Mouse (Mus musculus): ENCODE measurements around the gene Clec2l.
"Not testable (repeated sequence)": the region's sequence is repeated elsewhere in the genome, so short reads cannot be mapped to it uniquely, and the experiment has no call there.

Clec2l gene

DNA sequence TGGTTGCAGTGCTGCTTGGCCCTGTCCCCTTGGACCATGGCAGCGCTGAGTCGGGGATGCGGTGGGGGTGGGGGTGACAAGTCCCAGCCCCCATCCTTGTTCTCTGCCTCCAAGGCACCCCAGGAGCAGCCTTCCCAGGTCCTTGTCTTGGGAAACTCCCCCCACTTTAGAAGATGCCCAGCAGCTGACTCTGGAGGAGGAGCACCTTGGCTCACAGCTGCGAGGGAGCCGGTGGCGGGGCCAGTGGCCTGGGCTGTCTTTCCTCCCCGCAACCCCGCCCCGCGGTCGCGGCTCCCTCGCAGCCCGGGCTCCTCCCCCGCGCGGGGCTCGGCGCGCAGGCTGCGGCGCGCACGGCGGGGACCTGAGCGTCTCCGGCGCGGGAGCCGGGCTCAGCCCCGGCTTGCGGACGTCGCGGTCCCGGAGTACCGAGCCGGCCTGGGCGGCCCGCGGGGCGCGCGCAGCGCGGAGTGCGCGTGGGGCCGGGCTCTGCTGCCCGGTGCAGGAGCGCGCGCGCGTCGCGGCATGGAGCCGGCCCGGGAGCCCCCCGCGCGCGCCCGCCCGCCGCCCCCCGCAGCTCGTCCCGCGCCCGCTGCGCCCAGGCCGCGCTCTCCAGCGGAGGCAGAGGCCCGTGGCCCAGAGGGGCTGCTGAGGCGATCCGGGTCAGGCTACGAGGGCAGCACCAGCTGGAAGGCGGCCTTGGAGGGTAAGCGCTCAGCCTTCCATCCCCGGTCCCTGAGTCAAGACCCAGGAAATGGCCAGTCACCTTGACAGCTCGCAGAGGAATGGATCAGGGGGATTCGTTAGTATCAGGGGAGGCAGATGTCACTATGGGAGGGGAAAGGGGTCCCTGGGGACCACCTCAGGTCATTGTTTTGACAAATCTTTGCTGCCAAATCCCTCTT, at the start of gene Clec2l:
Gene Clec2l (plus strand): TSS at position 356 of the 902 bp plus-strand sequence.
- peak; percentile 48 for DNase-seq (ENCODE audit: low spot score)

DNA sequence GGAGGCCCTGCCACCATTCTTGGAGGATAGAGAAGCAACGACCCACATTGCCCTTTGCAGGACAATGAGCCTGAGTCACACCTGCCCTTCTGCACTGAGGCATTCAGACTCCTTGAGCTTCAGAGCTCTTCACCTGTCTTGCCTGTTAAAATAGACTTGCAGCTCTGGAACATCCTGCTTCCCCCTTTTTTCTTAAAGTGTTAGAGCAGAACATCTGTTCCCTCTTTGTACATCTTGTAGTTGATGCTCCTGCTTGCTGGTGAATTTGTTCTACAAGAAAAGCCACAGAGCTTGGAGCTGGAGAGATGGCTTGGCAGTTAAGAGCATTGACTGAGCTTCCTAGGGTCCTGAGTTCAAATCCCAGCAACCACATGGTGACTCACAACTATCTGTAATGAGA, 40.5 kb upstream of the Clec2l start:
- DNase-seq (ENCODE audit: low spot score) = no peak

DNA sequence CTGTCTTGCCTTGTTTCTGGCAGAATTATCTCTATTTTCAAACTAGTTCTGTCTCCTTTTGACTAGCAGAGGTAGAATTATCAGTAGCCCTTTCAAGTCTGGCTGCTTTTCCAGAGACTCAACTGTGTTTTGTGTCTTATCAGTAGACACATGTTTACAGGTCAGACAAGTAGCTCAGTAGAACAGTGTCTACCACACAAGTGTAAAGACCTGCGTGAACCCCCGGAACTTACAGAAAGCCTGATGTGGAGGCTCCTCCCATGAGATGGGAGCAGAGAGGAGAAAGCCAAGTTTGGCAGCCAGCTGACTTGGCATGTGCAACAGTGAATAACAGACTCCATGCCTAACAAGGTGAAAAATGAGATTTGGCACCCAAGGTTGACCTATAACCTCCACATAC, 39.4 kb upstream of the Clec2l start:
- no peak for DNase-seq (ENCODE audit: low spot score)

DNA sequence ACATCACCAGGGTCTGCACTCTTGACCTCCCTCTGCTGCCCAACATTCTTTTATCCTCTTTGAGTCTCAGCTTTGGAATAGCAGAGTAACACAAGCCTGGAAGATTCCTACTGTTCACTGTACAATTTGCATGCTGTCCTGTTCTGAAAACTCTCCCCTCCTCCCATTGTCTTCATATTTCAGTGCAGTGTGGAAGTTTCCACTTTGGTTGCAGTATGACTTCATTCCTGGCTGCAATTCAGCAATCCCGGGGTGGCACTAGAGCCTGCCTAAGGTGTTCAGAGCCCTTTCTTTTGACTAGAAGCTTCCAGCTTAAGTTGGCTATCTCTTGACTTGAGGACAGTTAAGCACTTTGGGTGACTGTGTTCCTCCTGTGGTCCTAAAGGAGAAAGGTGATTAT, 38.4 kb upstream of the Clec2l start:
- no peak for DNase-seq (ENCODE audit: low spot score)

DNA sequence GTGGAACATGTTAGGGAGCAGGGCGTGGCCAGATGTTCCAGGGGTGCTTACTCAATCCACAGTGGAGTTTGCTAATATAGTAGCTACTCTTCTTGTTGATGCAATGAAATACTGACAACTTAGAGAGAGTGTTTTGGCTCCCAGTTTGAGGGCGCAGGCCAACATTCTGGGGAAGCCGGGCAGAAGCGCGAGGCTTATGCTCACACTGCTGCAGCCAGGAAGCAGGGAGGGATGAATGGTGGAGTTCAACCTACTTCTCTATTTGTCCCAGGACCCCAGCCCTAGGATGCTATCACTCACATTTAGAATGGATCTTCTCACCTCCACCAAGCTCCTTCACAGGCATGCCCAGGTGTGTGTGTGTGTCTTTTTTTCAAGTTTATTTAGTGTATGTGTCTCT, 36.8 kb upstream of the Clec2l start:
- no peak for DNase-seq (ENCODE audit: low spot score)

DNA sequence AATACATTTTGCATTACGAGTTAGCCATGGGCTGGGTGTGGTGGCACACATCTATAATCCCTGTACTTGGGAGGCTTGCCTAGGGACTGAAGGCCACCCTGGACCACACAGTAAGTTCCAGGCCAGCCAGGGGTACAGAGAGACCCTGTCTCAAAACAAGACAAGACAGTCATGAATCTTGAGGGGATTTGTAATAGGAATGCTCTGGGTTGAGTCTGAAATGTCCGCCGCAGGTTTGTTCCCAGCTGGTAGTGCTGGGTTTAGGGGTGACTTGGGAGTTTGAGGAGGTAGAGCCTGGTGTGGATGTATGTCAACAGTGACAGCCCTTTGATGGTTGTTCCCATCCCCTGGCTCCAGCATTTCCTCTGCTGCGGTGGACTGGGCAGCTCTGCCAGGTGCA, 35.8 kb upstream of the Clec2l start:
- DNase-seq (ENCODE audit: low spot score) = no peak

DNA sequence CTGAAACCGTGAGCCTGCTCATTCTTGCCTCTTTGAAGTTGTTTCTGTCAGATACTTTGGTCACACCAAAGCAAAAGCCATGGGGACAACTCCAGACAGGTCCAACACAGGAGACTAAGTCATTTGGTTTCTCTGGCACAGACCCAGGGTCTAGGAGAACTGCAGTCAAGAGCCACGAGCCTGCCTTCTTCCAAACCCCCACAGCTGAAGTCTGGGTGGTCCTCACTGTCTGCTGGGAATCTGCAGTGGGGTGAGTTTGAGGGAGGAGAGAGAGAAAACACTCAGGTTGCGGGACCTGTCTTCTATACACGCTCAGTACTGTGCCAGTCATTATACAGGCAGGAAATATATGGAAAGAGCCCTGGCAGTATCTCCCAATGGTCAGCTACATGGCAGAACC, 35.4 kb upstream of the Clec2l start:
- no peak for DNase-seq (ENCODE audit: low spot score)

DNA sequence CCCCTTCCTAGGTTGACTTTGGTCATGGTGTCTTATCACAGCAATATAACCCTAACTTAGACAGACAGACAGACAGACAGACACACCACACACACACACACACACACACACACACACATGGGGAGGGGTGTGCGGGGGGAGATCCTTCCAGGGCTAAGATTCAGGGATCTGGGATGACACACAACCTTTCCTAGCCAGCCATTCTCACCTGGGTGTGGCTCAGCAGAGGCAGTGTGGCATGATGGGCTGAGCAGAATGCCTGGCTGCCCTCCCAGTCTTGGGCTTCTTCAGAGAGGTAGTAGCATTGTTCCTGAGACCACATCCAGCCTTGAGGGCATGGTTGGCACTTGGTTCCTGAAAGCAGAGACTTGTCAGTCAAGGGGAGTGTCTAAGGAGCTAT, 33.3 kb upstream of the Clec2l start:
- no peak for DNase-seq (ENCODE audit: low spot score)

DNA sequence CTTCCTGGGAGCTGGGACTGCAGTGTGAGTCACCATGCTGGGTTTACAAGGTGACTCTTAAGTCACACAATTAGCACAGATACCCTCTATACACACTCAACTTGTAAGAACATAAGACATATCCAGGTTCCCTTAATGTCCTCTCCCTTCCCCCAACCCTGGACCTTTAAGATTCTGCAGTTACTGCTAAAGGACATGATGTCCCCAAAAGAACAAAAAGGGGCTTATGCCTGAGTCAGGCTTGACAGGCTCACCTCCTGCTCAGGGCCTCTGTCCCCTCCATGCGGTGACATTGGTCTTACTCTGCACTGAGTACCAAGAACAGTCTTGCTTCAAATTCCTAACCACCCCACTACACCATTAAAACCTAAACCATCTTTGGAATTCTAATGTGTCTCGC, 30.0 kb upstream of the Clec2l start:
- DNase-seq (ENCODE audit: low spot score) = no peak

DNA sequence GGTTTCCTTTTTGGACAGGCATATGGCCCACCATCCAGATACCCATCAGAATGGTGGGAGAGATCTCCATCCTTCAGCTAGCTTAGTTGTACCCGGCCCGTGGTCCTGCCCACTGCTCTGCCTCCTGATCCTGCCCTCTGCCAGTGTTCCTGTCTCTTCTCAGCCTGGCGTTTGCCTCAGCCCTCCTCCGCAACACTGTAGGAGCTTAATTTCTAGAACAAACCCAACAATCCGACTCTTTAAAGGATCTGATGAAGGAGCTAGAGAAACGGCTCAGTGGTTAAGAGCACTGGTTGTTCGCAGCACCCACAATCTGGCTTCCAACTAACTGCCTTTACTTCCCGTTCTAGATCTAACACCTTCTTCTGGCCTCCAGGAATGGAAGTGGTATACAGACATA, 28.4 kb upstream of the Clec2l start:
- DNase-seq (ENCODE audit: low spot score) = no peak

DNA sequence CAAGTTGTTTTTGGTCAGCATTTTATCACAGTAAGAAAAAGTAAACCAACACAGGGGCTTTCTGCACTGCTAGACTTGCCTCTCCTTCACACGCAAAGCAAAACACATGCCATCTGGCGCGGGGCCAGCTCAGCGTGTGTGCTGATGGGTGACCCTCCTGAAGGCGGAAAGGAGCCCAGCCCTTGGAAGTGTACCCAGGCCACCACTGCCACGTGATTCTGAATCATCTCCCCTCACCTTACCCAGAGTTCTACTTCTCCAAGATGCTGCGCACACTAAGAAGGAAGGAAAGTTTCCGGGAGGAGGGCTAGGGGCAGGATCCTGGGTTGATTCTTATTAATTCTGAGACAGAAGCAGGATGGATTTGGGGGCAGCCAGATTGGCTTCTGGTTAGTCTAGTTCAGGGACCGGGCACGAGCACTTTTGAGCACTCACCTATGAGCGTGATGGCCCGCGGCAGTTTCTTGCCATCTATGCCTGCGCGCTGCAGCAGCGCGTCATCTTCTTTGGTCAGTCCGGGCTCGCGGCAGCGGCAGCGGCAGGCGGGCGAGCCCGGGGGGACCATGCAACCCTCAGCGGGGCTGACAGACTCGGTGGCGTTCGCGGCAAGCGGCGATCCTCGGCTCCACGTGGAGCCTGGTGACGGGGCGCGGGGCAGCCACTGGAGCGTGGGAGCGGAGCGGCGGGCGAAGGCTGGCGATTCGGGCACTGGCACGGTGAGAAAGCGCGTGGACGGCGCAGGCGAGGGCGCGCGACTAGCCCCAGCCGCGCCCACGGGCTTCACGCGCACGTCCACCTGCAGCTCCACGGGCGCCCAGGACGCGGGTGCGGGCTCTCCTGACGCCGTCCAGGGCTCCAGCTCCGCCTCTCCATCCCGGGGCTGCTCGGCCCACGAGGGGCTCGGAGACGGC, 26.7 kb upstream of the Clec2l start:
- no peak for DNase-seq (ENCODE audit: low spot score)

DNA sequence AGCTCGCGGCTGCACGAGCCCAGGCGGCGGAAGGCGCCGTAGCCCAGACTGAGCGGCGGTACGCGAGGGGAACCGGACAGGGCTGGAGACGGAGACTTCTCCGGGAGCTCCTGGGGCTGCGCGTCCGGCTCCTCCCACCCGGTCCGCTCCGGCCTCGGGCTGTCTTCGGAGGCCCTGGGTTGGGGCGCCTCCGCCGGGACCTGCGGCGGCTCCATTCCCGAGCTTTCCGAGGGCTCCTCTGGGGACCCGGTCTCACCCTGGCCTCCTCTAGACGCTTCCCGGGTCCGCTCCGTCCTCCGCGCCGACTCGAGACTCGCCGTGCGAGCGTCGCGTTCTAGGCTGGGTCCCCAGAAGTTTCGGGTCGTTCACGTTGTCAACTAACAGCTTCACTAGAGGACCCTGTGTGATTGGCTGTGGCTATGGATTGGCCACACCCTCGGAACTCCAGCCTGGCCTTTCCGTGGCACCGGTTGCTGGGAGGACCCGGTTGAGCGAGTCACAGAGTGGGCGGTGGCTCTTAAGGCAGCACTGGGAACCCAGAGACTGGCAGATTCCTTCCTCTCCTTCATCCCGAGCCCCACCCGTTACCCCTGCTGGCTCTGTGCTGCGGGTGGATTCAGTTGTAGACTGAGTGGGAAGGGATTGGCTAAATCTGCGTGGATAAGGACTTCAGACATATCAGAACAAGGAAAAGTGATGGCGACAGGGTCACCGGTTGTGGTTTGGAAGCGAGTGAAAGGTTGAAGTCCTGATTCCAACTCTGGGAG, 25.8 kb upstream of the Clec2l start, which contains the start of gene Klrg2:
Gene Klrg2 (minus strand): TSS at position 391 of the 767 bp plus-strand sequence.
- DNase-seq (ENCODE audit: low spot score) = no peak

DNA sequence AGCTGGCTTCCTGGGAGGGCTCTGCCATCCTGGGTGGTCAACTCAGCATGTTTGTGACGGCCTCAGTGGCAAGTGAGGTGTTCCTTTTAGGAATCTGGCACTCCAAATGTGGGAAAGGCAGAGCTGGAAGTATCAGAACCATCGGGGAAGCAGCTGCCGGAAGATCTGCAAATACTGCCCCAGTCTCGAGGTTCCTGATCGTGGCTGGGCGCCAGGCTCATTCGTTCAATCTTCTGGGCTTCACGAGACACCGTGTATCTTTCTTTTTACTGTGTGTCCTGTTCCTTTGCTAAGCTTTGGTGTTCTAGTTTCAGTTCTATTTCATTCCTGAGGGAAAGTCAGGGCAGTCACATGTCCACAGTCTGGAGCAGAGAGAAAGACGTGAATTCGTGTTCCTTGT, 22.5 kb upstream of the Clec2l start:
- no peak for DNase-seq (ENCODE audit: low spot score)

DNA sequence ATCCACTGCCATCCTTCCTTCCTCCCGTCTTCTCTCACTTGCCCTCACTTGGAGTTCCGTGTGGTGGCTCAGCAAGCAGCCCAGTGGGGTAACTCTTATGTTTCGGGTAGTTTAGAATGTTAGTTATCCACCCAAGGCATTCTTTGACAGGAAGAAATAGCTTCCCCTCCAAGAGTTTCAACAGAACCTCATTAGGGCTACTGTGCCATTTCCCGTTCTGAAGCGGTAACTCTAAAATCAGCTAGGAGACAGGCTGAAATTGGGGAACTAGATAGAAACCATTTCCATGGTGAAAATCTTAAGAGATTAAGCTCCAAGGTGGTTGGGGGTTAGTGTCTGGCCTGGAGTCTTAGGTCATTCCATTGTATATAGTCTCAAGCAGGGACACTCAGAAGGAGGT, 21.6 kb upstream of the Clec2l start:
- DNase-seq (ENCODE audit: low spot score) = no peak

DNA sequence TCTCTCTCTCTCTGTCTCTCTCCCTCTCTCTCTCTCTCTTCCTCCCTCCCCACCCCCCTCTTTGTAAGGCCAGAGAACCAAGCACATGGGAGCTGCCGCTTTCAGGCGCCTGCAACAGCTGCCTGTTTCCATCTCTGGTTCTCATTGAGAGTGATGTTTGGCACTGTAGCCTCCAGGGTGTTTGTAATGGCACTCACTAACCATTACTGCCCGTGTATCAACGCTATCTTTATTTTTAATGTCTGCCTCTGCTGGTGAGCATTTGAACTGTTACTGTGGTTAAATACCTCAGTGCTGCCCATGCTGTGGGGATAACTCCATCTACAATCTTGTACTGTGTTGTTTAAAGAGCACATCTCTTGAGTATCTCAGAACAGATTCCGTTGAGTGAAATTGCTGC, 21.2 kb upstream of the Clec2l start:
- no peak for DNase-seq (ENCODE audit: low spot score)

DNA sequence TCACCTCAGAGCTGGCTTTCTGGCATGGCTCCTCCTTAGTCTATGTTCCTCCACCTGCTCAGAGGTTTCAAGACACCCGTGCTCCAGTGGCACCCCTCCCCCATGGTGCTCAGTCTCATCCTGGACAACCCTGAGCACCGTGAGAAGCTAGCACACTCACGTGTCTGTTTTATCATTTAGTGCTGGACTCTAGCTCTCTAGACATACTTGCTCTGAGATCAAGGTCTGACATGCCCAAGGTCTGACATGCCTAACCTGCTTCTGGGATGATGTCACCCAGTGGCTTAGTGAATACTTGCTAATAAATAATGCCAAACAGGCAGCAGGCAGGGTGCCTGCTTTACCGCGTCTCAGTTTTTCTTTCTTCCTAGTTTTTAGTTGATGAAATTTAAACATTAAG, 20.3 kb upstream of the Clec2l start:
- DNase-seq (ENCODE audit: low spot score) = no peak

DNA sequence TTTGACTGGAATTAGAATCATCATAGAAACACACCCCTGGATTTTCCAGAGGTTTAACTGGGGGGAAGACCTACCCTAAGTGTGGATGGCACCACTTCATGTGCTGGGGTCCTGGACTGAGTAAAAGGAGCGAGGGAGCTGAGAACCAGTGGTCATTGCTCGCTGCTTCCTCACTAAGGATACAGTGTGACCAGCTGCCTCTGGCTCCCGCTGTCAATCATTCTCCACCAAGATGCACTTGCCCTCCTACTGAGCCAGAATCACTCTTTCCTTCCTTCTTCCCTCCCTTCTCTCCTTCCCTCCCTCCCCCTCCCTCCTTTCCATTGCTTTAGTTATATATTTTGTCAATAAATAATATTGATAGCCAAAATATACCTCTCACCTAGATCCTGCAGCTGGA, 19.8 kb upstream of the Clec2l start:
- no peak for DNase-seq (ENCODE audit: low spot score)

DNA sequence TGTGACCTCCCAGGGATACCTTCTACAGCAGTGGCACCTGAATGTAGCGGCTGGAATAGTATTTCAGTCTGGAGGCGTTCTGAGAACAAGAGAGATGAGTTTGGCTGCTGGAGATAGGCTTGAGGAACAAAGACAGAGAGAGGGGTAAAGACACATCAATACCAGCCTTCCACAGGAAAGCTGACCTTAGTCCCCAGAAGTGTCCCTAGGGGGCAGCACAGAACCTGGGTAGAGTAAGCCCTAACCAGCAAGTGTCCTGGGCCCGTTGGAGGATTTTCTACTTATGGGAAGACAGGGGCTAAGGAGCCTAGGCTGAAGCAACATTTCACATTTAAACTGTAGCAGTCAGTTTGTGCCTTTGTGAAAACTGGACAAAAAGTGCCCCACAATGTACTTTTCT, 13.3 kb upstream of the Clec2l start:
- no peak for DNase-seq (ENCODE audit: low spot score)

DNA sequence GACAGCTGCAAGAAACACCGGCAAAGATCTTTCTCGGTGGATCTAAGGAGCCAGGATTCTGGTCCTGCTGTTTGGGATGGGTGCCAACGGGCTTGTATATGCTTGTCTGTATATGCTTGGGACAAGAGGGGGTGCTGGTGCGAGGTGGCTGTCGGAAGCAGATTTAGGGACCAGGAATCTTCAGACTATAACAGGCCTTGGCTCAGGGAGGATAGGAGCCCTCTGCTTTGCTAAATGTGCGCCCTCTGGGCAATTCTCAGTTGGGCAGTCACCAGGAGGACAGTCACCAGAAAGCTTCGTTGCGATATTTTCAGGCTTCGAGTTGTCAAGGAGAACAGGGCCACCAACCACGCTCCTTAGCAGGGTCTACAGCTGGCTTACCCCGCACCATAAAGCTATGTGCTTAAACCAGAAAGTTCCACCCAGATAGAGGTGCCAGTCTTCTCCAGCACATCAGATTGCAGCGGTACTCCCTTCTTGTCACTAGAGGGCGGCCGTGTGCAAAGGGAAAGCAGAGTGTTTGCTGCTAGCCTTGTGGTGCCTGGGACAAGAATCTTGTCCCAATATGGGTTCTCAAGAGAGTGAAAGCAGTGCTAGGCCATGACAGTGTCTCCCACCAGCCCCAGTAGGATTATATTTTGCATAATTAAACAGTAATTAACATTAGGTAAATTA, 12.5 kb upstream of the Clec2l start:
- DNase-seq (ENCODE audit: low spot score) = peak; percentile 81

DNA sequence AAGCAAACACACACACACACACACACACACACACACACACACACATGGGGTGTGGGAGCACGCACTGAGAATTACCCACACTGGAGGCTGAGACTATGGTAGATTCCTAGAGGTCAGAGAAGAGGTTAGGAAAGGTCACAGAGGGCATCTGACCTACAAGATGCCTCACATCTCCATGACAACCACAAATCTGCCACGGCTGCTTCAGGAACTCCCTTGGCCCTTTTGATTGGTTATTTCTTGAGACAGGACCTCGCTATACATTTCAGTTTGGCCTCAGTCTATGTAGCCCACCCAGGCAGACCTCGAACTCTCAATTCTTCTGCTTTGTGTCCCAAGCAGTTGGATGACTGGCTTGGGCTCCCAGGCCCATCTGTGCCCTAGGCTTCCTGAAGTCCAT, 1.2 kb upstream of the Clec2l start:
- DNase-seq (ENCODE audit: low spot score) = no peak

DNA sequence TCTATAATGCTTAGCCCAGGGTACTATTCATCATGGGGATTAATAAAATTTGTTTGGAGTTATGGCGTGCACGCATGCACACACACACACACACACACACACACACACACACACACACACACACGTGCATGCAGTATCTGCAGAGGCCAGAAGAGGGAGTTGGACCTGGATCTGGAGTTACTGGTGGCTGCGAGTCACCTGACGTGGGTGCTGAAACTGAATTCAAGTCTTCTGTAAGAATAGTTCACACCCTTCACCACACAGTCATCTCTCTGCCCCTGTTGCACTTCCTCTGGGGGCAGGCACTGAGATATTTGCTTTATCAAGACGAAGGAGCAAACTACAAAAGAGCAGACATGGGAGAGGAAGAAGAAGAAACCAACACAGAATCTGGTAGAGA, 6.7 kb downstream of the Clec2l start:
- DNase-seq (ENCODE audit: low spot score) = no peak

DNA sequence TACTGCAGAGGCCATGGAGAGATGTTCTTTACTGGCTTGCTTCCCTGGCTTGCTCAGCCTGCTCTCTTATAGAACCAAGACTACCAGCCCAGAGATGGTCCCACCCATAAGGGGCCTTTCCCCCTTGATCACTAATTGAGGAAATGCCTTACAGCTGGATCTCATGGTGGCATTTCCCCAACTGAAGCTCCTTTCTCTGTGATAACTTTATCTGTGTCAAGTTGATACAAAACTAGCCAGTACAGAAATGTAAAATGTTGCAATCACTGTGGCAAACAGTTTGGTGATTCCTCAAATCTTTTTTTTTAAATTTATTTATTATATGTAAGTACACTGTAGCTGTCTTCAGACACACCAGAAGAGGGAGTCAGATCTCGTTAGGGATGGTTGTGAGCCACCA, 7.6 kb downstream of the Clec2l start:
- DNase-seq (ENCODE audit: low spot score) = not testable (repeated sequence)

All from layer of hippocampus, adult 11-12 months (tissue).